Mouse (Mus musculus): ENCODE data around the gene Tgds.

DNA sequence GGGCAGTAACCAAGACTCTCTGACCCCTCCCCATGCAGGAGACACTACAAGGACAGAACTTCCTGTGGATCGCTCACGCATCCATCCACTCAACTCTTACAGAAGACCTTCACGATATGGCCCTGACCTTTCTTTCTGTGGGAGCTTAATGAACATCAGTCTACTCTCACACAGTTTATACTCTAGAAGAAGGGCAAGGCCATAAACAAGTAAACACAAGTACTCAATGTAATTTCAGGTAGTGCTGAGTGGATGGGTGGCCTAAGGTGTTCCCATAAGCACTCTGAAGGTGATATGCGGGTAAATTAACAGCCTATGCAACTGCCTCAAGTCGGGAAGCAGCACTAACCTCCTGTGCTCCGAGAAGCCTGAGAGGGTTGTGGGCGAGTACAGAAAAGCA, 1.1 kb downstream of the Tgds start:
- TF ChIP-seq CTCF (IDR thresholded peaks at IDR 0.05; ENCODE audit: low read depth) (no peak), EP300 (IDR thresholded peaks at IDR 0.05; ENCODE audit: low read depth) (no peak)

Data from liver, postnatal 0 days (tissue).